Mouse (Mus musculus): ENCODE data around the gene Il17re.

DNA sequence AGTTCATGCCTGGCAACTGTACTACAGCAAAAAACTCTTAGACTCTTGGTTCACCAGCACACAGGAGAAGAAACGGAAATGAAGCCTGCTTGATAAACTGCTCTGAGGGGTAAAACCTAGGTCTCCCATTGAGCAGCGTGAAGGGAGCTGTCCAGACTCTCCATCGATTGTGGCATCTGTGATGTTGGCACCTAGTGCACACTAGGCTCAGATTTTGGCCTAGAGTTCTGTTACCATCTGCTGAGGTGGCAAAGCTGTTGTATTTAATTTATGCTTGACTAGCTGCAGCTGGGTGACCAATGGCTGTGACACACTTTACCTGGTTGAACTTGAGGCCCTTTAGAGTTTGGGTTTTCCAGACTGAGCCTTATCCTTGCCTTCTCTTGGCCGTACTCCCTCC is 10.6 kb upstream of the Il17re start:
- TF ChIP-seq CHD2 (IDR thresholded peaks at IDR 0.05; ENCODE audit: low read depth, low read length) (no peak), MAFK (IDR thresholded peaks at IDR 0.05; ENCODE audit: insufficient read depth, low read depth, low read length) (no peak)
